Mouse (Mus musculus): ENCODE results near the gene Ndfip2.

Ndfip2 gene

GRCm38 (mm10) chr14:105284062-105284461, 25.7 kb downstream of the Ndfip2 start:
- DNase-seq (ENCODE audit: low spot score in 2 of 2), result no peak

GRCm38 (mm10) chr14:105287557-105287956, 29.2 kb downstream of the Ndfip2 start:
- no peak for DNase-seq (ENCODE audit: low spot score in 2 of 2)

- DNase-seq (ENCODE audit: low spot score in 2 of 2), result no peak
Measured at GRCm38 (mm10) chr14:105287972-105288371, 29.6 kb downstream of the Ndfip2 start.

GRCm38 (mm10) chr14:105288529-105288928, 30.2 kb downstream of the Ndfip2 start:
- DNase-seq (ENCODE audit: low spot score in 2 of 2), result no peak

GRCm38 (mm10) chr14:105292139-105292538, 33.8 kb downstream of the Ndfip2 start:
- no peak for DNase-seq (ENCODE audit: low spot score in 2 of 2)

- no peak for DNase-seq (ENCODE audit: low spot score in 2 of 2)
Measured at GRCm38 (mm10) chr14:105293777-105294176, 35.4 kb downstream of the Ndfip2 start.

GRCm38 (mm10) chr14:105295820-105296582, 37.6 kb downstream of the Ndfip2 start:
- no peak for DNase-seq (ENCODE audit: low spot score in 2 of 2)

- no peak for DNase-seq (ENCODE audit: low spot score in 2 of 2)
Measured at GRCm38 (mm10) chr14:105299744-105300255, 41.4 kb downstream of the Ndfip2 start.

- DNase-seq (ENCODE audit: low spot score in 2 of 2), result no peak
Measured at GRCm38 (mm10) chr14:105300551-105300950, 42.2 kb downstream of the Ndfip2 start.

- no peak for DNase-seq (ENCODE audit: low spot score in 2 of 2)
Measured at GRCm38 (mm10) chr14:105302708-105303107, 44.3 kb downstream of the Ndfip2 start.

GRCm38 (mm10) chr14:105307716-105308115, 49.3 kb downstream of the Ndfip2 start:
- no peak for DNase-seq (ENCODE audit: low spot score in 2 of 2)

- DNase-seq (ENCODE audit: low spot score in 2 of 2), result no peak
Measured at GRCm38 (mm10) chr14:105312366-105312765, 54.0 kb downstream of the Ndfip2 start.

GRCm38 (mm10) chr14:105312944-105313343, 54.6 kb downstream of the Ndfip2 start:
- DNase-seq (ENCODE audit: low spot score in 2 of 2), result no peak

- DNase-seq (ENCODE audit: low spot score in 2 of 2), result no peak
Measured at GRCm38 (mm10) chr14:105313877-105314276, 55.5 kb downstream of the Ndfip2 start.

GRCm38 (mm10) chr14:105321712-105322111, 63.3 kb downstream of the Ndfip2 start:
- DNase-seq (ENCODE audit: low spot score in 2 of 2), result no peak

- no peak for DNase-seq (ENCODE audit: low spot score in 2 of 2)
Measured at GRCm38 (mm10) chr14:105322829-105323228, 64.5 kb downstream of the Ndfip2 start.

GRCm38 (mm10) chr14:105323448-105323847, 65.1 kb downstream of the Ndfip2 start:
- no peak for DNase-seq (ENCODE audit: low spot score in 2 of 2)

- peak in 1 of 2 experiments; percentile 64 for DNase-seq (ENCODE audit: low spot score in 2 of 2)
Measured at GRCm38 (mm10) chr14:105328397-105329302, 70.3 kb downstream of the Ndfip2 start.

- no peak for DNase-seq (ENCODE audit: low spot score in 2 of 2)
Measured at GRCm38 (mm10) chr14:105333475-105334094, 75.2 kb downstream of the Ndfip2 start.

GRCm38 (mm10) chr14:105341765-105342164, 83.4 kb downstream of the Ndfip2 start:
- DNase-seq (ENCODE audit: low spot score in 2 of 2), result no peak

- DNase-seq (ENCODE audit: low spot score in 2 of 2), result no peak
Measured at GRCm38 (mm10) chr14:105354121-105354520, 95.7 kb downstream of the Ndfip2 start.
